Comparison of ENCODE assay signal across 8 mouse cellular contexts in the genomic region with DNA sequence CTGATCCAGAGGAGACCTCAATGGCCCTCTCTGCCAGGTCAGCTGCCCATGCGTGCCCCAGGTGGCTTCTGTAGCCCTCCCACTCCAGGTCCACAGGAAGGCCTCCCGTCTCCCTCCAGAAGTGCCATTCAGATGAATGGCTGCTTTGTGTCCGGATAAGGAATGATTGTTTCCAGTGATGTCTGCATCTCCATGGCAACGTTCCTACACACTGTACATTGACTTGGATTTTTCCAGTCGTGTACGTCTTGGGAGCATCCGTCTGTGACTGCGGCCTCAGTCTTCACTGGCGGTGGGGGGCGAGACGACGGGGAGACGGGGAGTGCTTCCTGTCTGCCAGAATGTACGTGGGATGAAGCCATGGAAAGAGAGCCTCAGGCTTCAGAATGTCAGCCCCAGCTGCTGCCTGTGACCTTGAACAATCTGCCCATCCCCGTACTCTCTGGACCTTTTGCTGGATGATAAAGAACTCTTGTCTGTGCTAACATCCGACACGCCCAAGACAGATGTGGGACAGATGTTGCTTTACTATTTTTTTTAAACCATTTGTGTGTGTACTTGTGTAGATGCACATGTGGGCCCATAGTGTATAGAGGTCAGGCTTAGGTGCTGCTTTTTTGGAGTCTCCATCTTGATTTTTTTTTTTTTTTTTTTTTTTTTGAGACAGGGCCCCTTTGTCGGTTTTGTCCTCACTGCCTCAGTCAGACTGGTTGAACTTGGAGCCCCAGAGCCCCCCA.
DNase-seq lines count a peak whose midpoint lies in the region; ATAC-seq lines count a peak whose summit lies in the region.

No protein-coding gene starts in this region.

- peak; percentile 80 for ATAC-seq in limb, embryonic 13.5 days (ENCODE audit: low FRiP score, low read depth)

- H3K4me1 ChIP-seq in limb, embryonic 13.5 days: peaks cover 49% of the 10 kb centered on the region

- WGBS in limb, embryonic 13.5 days: 32% methylated on average over 18 of the region's 18 CpGs

- peaks cover 19% of the 10 kb centered on the region for H3K27me3 ChIP-seq in limb, embryonic 13.5 days

- peak overlapping the region; percentile 80 for H3K27ac ChIP-seq in limb, embryonic 13.5 days

- no peak overlapping the region for H3K4me2 ChIP-seq in limb, embryonic 13.5 days (replicated peaks)

- H3K36me3 ChIP-seq in limb, embryonic 13.5 days: no peaks in the 10 kb centered on the region

- H3K9me3 ChIP-seq in limb, embryonic 13.5 days: no peaks in the 10 kb centered on the region

- no peak overlapping the region for H3K4me3 ChIP-seq in limb, embryonic 13.5 days

- DNase-seq in embryo, embryonic 10 days (ENCODE audit: low spot score): peak; percentile 74
- DNase-seq in embryo, embryonic 9.5 days (ENCODE audit: extremely low spot score): no peak
- peak; percentile 60 for DNase-seq in testis, postnatal 10 days (ENCODE audit: low spot score)
- DNase-seq in testis, postnatal 14 days (ENCODE audit: low spot score): no peak
- DNase-seq in urinary bladder, postnatal 25 days (ENCODE audit: low spot score): no peak
- DNase-seq in thymus, postnatal 14 days: no peak
- DNase-seq in cerebellum, adult 8-10 months: no peak

- H3K9ac ChIP-seq in limb, embryonic 13.5 days: no peak overlapping the region

Comparison
In these comparisons a context has a peak if more than half of its experiments do, and no peak if none do; other contexts are left out.
1. DNase-seq: peak in embryo, embryonic 10 days (single experiment) and testis, postnatal 10 days (single experiment); none in embryo, embryonic 9.5 days (single experiment), testis, postnatal 14 days (single experiment), urinary bladder, postnatal 25 days (single experiment), thymus, postnatal 14 days (single experiment) and cerebellum, adult 8-10 months (single experiment).